Mouse (Mus musculus): ENCODE data around the gene Hpn.

Gene Hpn

GRCm38 (mm10) chr7:31110861-31111385 lies 4.2 kb downstream of the Hpn start:
- peak; percentile 78 for DNase-seq (ENCODE audit: low read depth, low spot score)

- DNase-seq (ENCODE audit: low read depth, low spot score) = no peak
These were observed 5.3 kb downstream of the Hpn start for GRCm38 (mm10) chr7:31109796-31110195.

GRCm38 (mm10) chr7:31109091-31109490 lies 6.0 kb downstream of the Hpn start:
- no peak for DNase-seq (ENCODE audit: low read depth, low spot score)

GRCm38 (mm10) chr7:31107781-31108180 lies 7.3 kb downstream of the Hpn start:
- no peak for DNase-seq (ENCODE audit: low read depth, low spot score)

- DNase-seq (ENCODE audit: low read depth, low spot score) = no peak
These were observed 8.9 kb downstream of the Hpn start for GRCm38 (mm10) chr7:31106166-31106565.

GRCm38 (mm10) chr7:31105061-31105768 lies 9.9 kb downstream of the Hpn start:
- DNase-seq (ENCODE audit: low read depth, low spot score) = no peak

- no peak for DNase-seq (ENCODE audit: low read depth, low spot score)
These were observed 14.3 kb downstream of the Hpn start for GRCm38 (mm10) chr7:31100786-31101185.

- no peak for DNase-seq (ENCODE audit: low read depth, low spot score)
These were observed 15.5 kb downstream of the Hpn start for GRCm38 (mm10) chr7:31099612-31099982.

GRCm38 (mm10) chr7:31098697-31099611 lies 16.1 kb downstream of the Hpn start:
- no peak for DNase-seq (ENCODE audit: low read depth, low spot score)

- DNase-seq (ENCODE audit: low read depth, low spot score) = peak; percentile 90
These were observed 17.4 kb downstream of the Hpn start for GRCm38 (mm10) chr7:31097583-31098248.

GRCm38 (mm10) chr7:31096892-31097564 lies 18.1 kb downstream of the Hpn start:
- no peak for DNase-seq (ENCODE audit: low read depth, low spot score)

- peak; percentile 32 for DNase-seq (ENCODE audit: low read depth, low spot score)
These were observed 20.2 kb downstream of the Hpn start for GRCm38 (mm10) chr7:31094774-31095501.

GRCm38 (mm10) chr7:31089721-31090120 lies 25.4 kb downstream of the Hpn start:
- peak; percentile 82 for DNase-seq (ENCODE audit: low read depth, low spot score)

GRCm38 (mm10) chr7:31088206-31088605 lies 26.9 kb downstream of the Hpn start:
- no peak for DNase-seq (ENCODE audit: low read depth, low spot score)

- DNase-seq (ENCODE audit: low read depth, low spot score) = peak; percentile 57
These were observed 27.8 kb downstream of the Hpn start for GRCm38 (mm10) chr7:31087262-31087661.

GRCm38 (mm10) chr7:31086175-31086755 lies 28.8 kb downstream of the Hpn start:
- DNase-seq (ENCODE audit: low read depth, low spot score) = peak; percentile 50

GRCm38 (mm10) chr7:31085171-31085570 lies 29.9 kb downstream of the Hpn start:
- no peak for DNase-seq (ENCODE audit: low read depth, low spot score)

- DNase-seq (ENCODE audit: low read depth, low spot score) = no peak
These were observed 30.9 kb downstream of the Hpn start for GRCm38 (mm10) chr7:31084140-31084539.

- no peak for DNase-seq (ENCODE audit: low read depth, low spot score)
These were observed 32.1 kb downstream of the Hpn start for GRCm38 (mm10) chr7:31082831-31083588.

- DNase-seq (ENCODE audit: low read depth, low spot score) = no peak
These were observed 33.0 kb downstream of the Hpn start for GRCm38 (mm10) chr7:31082106-31082505.
